Mouse (Mus musculus): Measurements from ENCODE around the gene Ybey. TPM values are rescaled to one million over a fixed set of nuclear protein-coding genes. Genes with fewer than 3 reads are reported as not detected.

Ybey gene
- 2.2 TPM for polyA plus RNA-seq (2017; shearing (Covaris generic))

DNA sequence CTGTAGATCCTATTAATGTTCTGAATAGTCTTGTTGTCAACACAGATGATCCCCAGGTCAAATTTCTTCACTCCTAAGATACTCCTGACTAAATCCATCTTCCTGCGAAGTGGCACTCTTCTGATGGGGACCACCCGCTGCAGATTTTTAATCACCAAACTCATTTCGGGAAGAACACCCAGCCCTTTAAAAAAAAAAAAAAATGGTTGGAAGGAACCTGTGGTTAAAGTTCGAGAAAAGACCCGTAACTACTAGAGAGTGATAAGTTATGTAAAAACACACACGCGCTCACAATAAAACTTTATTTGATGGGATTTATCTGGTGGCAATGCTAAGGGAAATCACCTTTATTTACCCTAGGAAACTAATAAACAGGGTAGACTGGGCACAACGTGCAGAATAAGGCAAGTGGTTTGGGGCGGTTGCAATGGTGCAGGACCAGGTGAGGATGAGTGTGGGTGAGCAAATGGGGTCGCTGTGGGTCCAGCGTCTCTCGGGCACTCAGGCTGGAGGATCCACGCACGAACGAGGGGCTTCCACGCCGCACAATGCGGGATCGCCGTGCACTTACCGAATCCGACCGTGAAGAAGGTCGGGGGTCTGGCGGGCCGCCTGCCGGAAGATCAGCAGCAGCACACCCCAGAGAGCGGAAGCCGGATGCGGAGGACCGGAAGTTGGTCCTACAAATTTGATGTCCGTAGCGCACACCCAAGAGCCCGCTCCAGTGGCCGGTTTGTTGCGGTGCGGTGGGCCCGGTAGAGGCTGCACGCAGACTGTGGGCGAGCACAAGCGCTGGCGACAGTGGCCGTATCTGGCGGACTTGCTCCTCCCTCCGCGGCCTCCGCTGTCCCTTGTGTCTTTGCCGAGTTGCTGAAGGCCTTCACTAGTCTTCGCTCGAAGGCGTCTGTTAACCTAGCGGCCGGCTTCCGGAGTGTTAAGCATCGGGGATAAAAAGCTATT is at the start of gene Ybey, which contains the start of gene Mcm3ap:
Gene Ybey, minus strand, starts transcription at position 912 of the 960 bp plus-strand sequence.
Gene Mcm3ap, plus strand, starts transcription at position 725 of the 960 bp plus-strand sequence.

DNA sequence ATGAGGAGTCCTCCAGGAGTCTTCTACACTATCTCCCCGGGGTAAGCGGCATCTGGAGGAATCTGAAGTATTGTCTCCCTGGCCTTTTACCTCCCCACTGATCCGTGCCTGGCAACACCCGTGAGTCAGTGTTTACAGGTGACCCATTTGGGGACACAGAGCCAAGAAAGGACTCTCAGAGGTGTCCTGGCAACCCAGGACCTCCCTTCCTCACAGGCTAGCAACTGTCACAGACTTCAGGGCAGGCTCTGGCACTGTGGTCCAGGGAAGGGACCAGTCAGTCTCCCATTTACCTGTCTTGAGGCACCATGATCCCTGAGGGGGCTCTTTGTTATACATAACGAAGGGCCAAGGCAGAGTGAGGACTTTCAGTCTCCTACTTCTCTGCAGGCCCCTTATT is 20.1 kb downstream of the Ybey start, which contains the start of gene 2610028H24Rik:
Gene 2610028H24Rik, plus strand, starts transcription at position 231 of the 400 bp plus-strand sequence.

DNA sequence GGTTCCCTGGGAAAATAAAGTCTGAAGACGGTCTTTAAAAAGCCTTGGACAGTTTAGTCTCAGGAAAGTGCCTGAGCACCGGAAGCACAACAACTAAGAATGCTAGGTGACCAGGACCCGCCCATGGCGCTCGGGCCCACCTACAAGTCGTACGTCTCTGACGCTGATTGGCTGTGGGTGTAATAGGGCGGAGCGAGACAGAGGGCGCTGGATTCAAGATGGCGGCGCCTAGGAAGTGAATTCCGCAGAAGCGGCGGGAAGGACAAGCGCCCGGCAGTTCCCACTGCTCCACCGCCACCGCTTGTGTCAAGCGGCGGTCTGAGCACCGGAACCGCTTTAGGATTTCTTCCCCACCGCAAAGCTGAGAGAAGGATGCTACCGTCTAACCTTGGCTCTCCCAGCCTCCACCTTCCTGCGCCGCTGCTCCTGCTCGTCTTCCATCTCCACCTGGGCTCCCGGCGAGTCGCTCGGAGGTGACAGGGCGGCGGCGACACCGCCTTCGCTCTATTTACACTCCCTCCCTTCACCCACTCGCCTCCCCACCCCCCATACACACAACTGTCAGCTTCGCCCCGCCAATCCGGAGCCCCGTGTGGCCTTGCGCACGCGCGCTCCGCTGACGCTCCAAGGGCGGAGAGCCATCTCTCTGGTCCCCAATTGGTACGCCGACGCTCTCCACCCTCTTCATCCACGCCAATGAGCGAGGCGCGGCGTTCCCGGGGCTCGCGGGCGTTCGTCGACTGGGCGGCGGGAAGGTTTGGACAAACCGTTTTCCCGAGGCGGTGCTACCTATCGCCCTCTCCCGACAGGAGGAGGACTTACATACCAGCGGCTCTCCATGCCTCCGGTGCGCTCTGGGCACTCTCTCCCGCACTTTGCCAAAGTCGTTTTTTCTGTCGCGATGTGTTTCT is 26.5 kb downstream of the Ybey start, which contains the start of gene Pcnt:
Gene Pcnt, minus strand, starts transcription at position 609 of the 911 bp plus-strand sequence.

DNA sequence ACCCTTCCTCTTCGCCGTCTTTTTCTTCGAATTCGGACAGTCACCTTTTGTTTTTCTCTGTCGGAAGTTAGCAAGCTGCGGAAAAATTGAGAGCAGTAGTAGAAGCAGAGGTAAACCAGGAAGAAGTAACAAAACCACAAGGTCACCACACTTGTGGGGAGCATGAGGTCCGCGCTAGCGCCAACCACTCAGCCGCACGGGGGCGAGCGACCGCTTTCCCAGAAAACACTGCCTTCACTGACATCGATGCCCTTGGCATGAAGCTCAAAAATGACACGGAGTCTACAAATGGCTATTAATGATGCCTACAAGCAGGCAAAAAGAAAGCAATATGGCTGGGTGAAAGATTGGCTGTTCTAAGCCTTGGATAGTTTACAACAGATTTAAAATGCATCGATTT is 28.6 kb downstream of the Ybey start, which contains the start of gene AC141477.1:
Gene AC141477.1, minus strand, starts transcription at position 164 of the 400 bp plus-strand sequence.

Other genes starting within 250 kb of the Ybey start
- 18.4 TPM for gene Prmt2, start 231.2 kb downstream of the Ybey start, polyA plus RNA-seq (2017; shearing (Covaris generic))
- not detected for gene S100b, start 215.3 kb downstream of the Ybey start, polyA plus RNA-seq (2017; shearing (Covaris generic))
- 4.7 TPM for gene Dip2a, start 123.8 kb downstream of the Ybey start, polyA plus RNA-seq (2017; shearing (Covaris generic))
- 18.6 TPM for gene AC141477.1, start 28.7 kb downstream of the Ybey start, polyA plus RNA-seq (2017; shearing (Covaris generic))
- 23.1 TPM for gene Pcnt, start 26.3 kb downstream of the Ybey start, polyA plus RNA-seq (2017; shearing (Covaris generic))
- gene 2610028H24Rik, start 20.0 kb downstream of the Ybey start, polyA plus RNA-seq (2017; shearing (Covaris generic)) = not detected
- 43.9 TPM for gene Mcm3ap, start 187 bp downstream of the Ybey start, polyA plus RNA-seq (2017; shearing (Covaris generic))
- 15.7 TPM for gene Lss, start 62.5 kb upstream of the Ybey start, polyA plus RNA-seq (2017; shearing (Covaris generic))
- gene Spatc1l, start 93.2 kb upstream of the Ybey start, polyA plus RNA-seq (2017; shearing (Covaris generic)) = not detected
- gene Ftcd, start 106.5 kb upstream of the Ybey start, polyA plus RNA-seq (2017; shearing (Covaris generic)) = not detected
- not detected for gene Col6a2, start 154.5 kb upstream of the Ybey start, polyA plus RNA-seq (2017; shearing (Covaris generic))